Mouse (Mus musculus): ENCODE measurements around the gene Plekhh3. TPM values are rescaled to one million over a fixed set of nuclear protein-coding genes. Genes with fewer than 3 reads are reported as not detected.

The Plekhh3 gene
- total RNA-seq, 2 experiments from 2014 or later = 33.2 to 36.7 TPM

DNA sequence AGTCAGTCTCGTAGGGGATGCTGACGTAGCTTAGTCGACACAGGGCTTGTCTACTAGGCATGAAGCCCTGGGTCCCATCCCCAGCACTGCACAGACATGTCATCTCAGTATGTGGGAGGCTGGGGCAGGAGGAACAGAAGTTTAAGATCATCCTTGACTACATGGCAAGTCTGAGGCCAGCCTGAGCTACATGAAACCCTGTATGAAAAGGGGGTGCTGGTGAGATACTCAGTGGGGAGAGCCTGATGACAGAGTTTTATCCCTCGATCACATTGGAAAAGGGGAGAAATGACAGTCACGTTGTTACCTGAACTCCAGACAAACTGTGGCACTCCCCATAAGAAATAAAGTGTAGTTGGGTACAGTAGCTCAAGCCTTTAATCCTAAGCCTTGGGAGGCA is 16.4 kb upstream of the Plekhh3 start:
- no peak for DNase-seq

DNA sequence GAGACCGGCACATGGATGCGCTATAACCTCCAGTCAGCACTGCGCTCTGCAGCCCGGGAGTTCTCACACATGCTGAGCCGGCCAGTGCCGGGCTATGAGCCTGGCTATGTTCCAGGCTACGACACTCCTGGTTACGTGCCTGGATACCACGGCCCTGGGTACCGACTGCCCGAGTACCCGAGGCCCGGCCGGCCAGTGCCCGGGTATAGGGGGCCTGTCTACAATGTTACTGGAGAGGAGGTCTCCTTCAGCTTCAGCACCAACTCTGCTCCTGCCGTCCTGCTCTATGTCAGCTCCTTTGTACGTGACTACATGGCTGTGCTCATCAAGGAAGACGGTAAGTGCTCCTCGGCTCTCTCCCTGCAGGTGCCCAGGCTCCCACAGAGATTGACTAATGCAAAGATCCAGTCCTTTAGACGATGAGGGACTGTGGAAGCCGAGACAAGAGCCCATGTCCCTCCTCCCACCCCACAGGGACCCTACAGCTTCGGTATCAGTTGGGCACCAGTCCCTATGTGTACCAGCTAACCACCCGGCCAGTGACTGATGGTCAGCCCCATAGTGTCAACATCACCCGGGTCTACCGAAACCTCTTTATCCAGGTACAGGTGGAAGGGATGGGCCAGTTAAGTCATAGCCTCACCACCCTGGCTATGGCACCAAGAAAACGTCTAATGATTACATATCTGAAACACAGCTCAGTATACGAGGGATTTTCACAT is 15.5 kb upstream of the Plekhh3 start:
- DNase-seq = no peak

DNA sequence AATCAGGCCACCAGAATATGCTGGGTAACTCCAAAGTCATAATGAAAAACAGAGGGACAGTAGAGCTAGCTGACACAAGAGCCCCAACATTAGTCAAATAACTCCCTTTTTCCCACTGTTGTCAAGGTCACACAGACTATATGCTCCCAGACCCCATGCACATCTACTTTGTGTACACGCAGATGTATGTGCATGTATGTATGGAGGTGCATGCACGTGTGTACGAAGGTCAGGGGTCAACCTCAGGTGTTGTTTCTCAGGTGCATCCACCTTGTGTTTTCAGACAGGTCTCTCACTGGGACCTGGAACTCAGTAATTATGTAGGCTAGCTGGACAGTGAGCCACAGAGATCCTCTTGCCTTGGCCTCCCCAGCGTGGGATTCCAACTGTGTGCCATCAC is 14.3 kb upstream of the Plekhh3 start:
- no peak for DNase-seq

DNA sequence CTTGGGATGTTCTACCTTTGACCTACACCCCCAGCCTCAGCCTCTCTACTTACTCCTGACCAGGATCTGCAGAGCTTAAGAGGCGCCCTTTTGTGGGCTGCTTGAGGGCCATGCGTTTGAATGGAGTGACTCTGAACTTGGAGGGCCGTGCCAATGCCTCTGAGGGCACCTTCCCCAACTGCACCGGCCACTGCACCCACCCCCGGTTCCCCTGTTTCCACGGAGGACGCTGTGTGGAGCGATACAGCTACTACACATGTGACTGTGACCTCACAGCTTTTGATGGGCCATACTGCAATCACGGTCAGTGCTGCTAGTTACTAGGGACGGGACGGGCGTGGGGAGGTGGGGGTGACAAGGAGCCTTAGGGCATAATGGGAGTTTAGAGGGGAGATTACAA is 13.8 kb upstream of the Plekhh3 start:
- DNase-seq = no peak

DNA sequence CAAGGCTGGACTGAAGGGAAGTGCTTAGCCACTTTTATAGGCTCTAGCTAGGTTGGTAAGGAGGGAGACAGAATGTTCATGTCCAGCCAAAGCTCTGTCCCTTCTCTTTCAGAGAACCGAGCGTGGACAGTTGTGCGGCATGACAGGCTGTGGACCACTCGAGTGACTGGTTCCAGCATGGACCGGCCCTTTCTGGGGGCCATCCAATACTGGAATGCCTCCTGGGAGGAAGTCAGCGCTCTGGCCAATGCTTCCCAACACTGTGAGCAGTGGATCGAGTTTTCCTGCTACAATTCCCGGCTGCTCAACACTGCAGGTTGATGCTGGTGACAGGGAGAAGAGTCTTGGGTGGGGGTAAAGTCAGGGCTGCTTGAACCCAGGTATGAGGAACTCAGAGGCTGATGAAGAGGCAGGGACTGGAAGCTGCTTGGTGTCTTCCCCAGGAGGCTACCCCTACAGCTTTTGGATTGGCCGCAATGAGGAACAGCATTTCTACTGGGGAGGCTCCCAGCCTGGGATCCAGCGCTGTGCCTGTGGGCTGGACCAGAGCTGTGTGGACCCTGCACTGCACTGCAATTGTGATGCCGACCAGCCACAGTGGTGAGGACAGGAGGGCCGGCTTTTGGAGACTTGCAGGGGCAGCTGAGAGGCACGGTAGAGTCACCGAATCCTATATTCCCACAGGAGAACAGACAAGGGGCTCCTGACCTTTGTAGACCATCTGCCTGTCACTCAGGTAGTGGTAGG is 11.8 kb upstream of the Plekhh3 start:
- no peak for DNase-seq

DNA sequence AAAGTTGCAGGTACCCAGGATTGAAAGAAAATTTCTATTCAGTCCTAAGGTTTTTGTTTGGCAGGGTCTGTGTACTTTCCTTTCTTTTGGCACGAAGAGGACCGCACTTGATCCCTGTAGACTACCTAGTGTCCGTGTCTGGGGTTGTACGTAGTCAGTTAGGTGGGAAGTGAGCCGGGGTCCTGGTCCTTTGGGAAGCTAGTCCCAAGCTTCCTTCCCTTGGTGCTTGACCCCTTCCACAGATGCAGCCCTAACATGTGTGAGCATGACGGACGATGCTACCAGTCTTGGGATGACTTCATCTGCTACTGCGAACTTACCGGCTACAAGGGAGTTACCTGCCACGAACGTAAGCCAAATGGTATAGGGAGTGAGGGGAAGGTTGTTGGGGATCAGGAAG is 10.8 kb upstream of the Plekhh3 start:
- no peak for DNase-seq

DNA sequence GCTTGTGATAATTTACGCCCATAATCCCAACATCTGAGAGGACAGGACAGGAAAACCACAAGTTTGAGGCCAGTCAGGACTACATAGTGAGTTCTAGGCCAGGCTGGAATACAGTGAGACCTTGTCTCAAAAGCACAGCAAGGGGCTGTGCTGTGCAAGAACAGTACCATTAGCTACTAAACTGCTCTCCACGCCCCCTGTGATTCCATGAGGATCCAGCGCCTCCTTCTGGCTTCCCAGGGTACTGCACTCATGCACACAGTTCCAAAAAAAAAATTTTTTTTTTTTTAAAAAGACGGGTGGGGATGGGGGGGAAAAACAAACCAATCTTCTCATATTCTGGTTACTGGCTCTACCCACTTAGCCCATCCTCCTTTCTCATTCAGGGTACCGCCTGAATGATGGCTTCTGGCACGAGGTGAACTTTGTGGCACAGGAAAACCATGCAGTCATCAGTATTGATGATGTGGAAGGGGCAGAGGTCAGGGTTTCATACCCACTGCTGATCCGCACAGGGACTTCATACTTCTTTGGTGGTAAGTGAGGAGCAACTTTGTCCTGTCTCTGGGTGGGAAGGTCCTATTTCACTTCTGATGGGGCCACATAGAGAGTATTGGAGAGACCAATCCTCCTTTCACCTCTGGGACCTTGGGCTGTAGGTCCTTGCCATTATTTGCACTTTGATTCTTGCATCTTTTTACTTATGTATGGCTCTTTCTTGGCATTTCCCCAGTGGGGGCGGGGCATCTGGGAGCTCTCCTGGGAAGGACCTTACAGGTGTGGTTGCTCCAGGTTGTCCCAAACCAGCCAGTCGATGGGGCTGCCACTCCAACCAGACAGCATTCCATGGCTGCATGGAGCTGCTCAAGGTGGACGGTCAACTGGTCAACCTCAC is 9.9 kb upstream of the Plekhh3 start:
- DNase-seq = peak; percentile 83

DNA sequence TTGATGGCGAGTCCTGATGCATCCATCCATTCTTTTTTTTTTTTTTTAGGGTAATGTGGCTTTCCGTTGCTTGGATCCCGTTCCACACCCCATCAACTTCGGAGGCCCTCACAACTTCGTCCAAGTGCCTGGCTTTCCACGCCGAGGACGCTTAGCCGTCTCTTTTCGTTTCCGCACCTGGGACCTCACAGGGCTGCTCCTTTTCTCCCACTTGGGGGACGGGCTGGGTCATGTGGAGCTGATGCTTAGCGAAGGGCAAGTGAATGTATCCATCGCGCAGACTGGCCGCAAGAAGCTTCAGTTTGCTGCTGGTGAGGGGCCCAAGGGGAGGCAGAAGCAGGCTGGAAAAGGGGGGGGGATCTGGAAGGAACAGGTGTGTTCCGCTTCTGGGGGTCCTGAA is 9.1 kb upstream of the Plekhh3 start:
- DNase-seq = no peak

DNA sequence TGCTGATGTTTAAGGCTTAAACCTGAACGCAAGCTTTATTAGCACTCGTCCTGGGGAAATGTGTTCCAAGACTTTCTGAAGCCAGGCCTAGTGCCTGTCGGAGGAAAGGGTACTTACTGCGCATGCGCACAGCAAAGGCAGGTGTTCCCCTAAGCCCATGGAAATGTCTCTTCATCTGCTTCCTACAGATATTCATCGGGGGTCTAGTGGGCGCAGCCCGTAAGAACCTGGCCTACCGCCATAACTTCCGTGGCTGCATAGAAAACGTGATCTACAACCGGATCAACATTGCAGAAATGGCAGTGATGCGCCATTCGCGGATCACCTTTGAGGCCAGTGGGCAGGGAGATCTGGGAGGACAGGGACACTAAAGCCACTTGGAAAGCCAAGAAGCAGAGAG is 8.2 kb upstream of the Plekhh3 start:
- DNase-seq = no peak

DNA sequence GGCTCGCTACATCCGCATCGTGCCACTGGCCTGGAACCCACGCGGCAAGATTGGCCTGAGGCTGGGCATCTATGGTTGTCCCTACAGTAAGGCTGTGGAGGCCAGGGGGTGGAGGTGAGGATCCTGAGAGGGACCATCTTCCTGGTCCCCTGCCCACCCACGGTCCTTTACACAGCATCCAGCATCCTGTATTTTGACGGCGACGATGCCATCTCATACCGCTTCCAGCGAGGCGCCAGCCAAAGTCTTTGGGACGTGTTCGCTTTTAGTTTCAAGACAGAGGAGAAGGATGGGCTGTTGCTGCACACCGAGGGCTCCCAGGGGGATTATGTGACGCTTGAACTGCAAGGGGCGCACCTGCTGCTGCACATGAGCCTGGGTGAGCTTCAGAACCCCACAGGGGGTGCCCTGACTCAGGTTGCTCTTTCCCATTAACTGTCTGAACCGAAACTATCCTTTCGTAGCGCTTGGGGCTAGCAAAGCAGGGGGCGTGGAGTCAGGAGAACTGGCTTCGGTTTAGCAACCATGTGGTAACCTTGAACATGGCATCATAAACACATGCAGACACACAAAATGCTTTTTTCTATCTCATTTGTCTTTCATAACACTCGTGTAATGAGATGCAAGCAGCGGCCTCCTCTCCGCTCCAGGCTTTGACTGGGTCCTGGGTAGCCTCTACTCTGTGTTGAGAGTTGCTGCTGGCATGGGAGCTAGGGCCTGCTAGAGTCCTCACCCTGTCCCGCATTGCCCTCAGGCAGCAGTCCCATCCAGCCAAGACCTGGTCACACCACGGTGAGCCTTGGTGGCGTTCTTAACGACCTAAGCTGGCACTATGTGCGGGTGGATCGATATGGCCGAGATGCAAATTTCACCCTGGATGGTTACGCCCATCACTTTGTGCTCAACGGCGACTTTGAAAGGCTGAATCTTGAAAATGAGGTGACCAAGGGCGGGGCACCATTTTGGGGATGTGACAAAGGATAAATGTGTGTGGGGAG is 7.2 kb upstream of the Plekhh3 start:
- no peak for DNase-seq

DNA sequence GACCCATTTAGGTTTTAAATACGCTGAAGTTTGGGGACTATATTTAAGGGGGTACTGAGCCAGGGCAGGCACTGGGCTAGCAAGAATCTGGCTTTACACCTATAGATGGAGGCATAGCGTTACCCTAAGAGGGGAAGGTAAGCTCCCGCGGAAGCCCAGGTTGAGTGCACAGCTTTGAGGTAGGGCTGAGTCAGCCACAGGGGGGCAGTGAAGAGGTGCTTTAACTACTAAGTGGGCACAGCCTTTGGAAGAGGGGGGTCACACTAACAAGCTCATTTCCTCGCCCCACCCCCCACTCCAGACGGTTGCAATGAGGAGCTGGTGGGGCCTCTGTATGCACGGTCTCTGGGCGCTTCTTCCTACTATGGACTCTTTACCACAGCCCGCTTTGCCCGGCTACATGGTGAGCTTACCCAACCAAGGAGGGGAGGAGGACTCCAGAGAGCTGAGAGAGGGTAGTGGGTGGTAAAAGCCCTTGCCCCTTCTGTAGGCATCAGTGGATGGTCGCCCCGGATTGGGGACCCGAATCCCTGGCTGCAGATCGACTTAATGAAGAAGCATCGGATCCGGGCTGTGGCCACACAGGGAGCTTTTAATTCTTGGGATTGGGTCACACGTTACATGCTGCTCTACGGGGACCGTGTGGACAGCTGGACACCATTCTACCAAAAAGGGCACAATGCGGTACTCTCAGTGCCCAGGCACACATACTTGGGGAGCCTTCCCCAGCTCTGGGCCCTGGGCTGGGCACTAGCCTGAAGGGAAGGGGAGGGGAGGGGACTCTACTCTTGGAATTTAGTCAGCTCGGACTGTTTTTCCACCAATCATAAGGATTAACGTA is 6.0 kb upstream of the Plekhh3 start:
- peak; percentile 55 for DNase-seq

DNA sequence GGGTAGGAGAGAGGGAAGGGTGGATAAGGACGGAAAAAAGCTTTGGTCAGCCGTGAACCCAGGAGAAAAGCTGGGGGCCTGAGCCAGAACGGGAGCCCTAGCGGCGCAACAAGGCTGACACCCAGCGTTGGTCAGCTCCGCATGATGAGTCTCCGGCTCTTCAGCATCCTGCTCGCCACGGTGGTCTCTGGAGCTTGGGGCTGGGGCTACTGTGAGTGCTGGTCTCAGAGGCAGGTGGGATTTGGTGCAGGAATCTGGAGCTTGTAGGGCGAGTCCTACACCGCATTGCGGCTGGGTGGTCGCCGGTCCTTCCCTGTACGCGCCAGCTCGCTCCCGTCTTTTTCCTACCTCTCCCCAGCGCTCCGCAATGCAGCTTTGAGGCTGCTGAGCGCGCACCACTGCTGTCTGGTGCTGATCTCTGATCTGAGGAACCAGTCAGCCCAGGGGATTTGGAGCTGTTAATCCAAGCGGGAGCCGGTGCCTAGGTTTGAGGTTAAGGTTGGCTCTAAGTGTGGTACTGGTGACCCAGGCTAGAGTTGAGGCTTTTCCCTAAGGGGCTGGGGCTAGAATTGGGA is 5.1 kb upstream of the Plekhh3 start:
- peak; percentile 56 for DNase-seq

DNA sequence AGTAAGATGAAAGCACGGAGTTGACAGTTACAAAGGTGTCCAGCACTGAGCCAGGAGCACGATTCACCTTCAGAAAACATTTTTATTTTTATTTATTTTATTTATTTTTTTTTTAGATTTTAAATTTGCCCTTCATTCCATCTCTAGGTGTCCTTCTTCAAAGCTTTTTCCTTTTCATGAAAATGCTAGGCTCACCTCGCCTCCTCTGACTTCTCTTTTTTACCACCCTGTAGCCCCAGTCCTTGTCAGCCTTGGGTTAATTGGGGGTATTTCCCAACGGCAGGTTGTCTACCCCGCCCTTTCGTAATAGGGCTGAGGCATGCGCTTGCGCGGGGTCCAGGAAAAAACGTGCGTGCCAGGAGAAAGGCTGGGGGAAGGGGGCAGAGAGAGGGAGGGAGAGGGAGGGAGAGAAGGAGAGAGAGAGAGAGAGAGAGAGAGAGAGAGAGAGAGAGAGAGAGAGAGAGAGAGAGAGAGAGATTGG is 4.5 kb upstream of the Plekhh3 start:
- DNase-seq = no peak

DNA sequence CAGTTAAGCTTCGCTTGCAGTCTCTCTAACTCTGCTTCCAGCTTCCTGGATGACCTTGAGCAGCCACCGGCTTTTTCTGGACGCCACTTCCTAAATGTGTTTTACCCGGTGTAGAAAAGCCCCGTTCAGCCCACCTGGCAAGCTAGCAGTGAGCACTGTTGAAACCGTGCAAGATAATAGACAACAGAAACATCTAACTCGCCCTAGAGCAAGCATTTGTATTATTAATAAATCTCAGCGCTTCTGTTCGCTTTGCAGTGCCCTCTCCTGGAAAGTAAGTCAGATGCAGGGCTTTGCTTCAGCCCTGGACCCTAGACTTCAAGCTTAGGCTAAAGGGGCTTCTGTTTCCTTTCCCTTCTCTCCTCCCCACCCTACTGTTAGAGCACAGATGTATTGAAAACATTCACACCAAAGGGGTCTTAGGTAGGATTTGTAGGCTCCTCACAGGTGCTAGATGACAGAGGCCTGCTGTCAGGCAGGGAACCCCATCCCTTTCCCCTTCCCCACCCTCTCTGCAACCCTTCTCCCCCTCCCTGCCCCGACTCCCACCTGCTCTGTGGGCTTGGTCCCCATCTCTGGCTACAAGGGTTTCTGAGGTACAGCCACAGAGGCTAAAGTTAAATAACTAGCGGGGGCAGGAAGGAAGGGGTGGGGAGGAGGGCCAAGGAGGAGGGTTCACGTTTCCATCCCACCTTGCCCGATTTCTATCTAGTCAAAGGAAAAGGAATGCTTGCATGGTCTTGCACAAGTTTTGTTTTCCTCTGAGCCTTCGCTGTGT is 3.9 kb upstream of the Plekhh3 start, which contains the start of gene Ccr10:
Gene Ccr10, minus strand, starts transcription at position 593 of the 778 bp plus-strand sequence.
- DNase-seq = no peak

DNA sequence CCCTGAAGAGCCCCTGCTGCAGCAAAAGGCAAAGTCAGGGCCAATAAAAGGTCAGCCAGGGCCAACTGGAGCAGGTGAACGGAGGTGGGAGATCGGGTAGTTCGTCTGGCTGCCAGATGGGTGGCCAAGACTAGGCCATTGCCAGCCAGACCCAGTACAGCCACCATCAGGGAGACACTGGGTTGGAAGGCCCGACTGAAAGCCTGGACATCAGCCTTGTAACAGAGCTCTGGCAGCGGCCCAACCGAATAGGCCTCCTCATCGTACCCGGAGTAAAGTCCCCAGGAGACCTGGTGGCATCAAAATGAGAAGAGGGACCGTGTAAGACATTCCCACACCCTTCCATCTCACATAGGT is 3.2 kb upstream of the Plekhh3 start:
- DNase-seq = peak; percentile 51

DNA sequence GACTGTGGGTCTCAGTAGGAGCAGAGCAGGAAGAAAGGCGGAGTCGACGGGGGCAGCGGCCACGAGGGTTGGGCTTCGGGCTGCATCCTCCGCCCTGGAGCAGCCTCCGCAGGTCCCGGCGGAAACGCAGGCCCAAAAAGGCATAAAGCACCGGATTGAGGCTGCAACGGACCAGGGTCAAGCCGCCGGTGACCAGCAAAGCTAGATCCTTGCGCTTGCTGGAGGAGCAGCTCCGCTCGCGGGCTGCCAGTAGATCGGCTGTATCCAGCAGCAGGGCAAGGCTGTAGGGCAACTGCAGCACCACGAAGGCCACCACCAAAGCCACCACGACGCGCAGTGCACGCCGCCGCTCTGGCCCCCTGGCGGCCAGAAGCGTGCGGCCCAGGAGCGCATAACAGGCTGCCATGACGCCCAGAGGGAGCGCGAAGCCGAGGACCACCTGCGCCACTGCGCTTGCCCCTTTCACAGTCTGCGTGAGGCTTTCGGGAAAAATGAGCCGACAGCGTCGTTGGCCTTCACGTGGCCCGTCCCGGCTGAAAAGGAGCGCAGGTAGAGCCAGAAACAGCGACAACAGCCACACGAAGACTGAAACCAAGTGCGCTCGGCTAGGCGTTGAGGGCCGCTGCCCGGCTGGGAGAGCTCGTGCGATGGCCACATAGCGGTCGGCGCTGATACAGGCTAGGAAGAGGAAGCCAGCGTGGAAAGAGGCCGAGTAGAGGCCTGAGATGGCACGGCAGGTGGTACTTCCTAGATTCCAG is 2.7 kb upstream of the Plekhh3 start:
- DNase-seq = peak; percentile 75

DNA sequence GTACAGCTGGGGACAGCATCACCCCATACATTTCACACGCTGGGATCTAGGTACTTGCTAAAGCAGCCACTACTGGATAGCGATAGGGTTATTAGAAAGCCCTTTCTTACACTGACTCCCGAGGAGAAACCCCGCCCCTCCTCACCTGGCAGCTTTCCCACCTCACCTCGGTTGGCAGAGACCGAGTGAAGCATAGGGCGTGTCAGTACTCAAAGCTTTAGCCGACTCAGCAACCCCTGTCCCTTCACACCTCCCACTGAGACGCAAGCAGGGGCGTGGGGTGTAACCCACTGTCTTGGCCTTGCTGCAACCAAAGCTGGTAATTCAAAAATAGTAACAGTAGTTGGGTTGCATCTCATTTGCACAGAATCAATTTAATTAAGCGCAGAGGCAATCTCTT is 2.0 kb upstream of the Plekhh3 start:
- DNase-seq = peak; percentile 43

DNA sequence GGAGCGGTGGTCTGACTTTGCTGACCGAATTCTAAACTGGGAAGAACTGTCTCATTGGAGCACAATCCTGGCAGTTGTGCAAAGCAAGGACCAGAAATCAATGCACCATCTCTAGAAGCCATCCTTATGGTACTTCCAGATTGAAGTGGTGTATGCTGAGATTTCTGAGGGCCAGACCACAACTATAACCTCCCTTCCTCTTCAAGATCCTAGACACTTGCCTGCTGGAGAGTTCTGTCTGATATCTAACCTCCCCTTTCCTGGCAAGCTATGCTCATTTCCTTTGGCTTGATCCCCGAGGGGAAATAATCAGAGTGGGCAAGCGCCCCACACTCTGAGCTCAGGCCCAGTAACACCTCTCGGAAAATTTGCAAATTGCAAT is 1.3 kb upstream of the Plekhh3 start:
- no peak for DNase-seq
